Mouse (Mus musculus): ENCODE measurements around the gene Ppp1ca. TPM values are rescaled to one million over a fixed set of nuclear protein-coding genes. Genes with fewer than 3 reads are reported as not detected.
A peak's percentile ranks its signal among the peaks of the same experiment; 100 is the strongest.

The Ppp1ca gene
- polyA plus RNA-seq, 1 experiment from 2014 or later, result 1,070 TPM

GRCm38 (mm10) chr19:4226779-4227178 is 34.9 kb downstream of the Ppp1ca start:
- no peak overlapping the region for H3K27ac ChIP-seq
- H3K27me3 ChIP-seq (ENCODE audit: low read depth, poor library complexity, severe bottlenecking), result peaks cover 42% of the 10 kb centered on the region
- no peak for DNase-seq (ENCODE audit: low spot score)
- H3K9me3 ChIP-seq (replicated peaks), result no peaks in the 10 kb centered on the region
- 89% methylated on average over 7 of the region's 7 CpGs for WGBS
- H3K4me1 ChIP-seq, result peaks cover 42% of the 10 kb centered on the region
- no peak overlapping the region for H3K4me3 ChIP-seq
- peaks cover 14% of the 10 kb centered on the region for H3K36me3 ChIP-seq

DNA sequence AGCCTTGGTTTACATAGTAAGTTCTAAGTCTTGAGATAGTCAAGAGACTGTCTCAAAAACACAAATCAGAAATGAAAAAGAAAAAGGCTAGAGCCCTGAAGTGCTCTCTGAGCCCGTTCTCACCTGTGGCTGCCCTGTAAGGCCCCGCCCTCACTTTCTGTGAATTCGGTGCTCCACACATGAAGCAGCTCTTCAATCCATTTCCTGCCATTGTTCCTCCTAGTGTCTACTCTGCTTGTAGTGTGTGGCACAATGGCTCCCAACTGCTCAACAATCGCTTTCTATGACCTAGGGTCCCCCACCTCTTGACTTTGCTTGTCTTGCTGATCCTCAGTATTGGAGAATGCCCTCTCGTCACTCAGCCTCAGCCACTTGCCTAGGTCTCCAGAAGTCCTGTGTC is 35.6 kb downstream of the Ppp1ca start:
- no peak for DNase-seq (ENCODE audit: low spot score)
- Histone ChIP-seq H3K36me3 (peaks cover 7% of the 10 kb centered on the region), H3K27ac (no peak overlapping the region), H3K4me3 (no peak overlapping the region), H3K9me3 (replicated peaks) (no peaks in the 10 kb centered on the region), H3K27me3 (ENCODE audit: low read depth, poor library complexity, severe bottlenecking) (peaks cover 35% of the 10 kb centered on the region), H3K4me1 (peaks cover 42% of the 10 kb centered on the region)
- whole genome bisulfite sequencing, result 75% methylated on average over 5 of the region's 5 CpGs

DNA sequence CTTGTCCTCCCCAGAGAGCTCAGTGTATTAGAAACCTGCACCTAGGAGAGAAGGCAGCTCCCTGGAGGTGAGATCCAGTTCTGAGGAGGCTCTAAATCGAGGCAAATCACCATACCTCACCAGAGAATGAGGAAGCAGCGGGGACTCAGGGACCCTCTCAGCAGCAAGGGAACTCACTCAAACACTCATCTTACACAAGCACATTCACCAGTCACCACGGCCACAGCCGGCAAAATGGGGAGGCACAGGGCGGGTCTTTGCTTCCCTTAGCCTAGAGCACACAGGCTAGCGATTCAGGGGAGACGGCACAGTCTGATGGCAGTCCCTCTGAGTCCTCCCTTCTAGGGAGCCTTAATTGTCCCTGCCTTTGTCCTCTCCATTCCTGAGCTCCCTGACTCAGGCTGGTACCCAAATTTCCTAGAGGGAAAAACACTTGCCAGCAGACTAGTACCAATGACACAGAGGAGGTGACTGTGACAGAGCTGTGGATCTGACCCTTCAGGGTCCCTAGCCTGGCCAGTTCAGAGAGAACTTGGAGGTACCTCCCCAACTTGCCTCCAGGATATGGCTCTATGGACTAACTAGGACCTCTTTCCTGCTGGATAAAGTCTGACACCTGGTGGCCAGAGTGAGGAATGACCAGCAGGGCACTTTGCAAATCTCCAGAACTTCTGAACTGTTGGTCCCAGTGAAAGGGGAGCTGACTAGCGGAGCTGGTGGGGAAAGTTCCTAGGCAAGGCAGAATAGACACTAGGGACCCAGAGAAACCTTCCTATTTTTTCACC is 36.2 kb downstream of the Ppp1ca start:
- Histone ChIP-seq H3K36me3 (peaks cover under 1% of the 10 kb centered on the region; the same call in 1 of the 2 replicates), H3K9me3 (replicated peaks) (no peaks in the 10 kb centered on the region), H3K27ac (0 out of 2 replicates have a peak overlapping the region, but pooled peaks have one; percentile 42), H3K27me3 (ENCODE audit: low read depth, poor library complexity, severe bottlenecking) (peaks cover 34% of the 10 kb centered on the region), H3K4me3 (no peak overlapping the region), H3K4me1 (peaks cover 41% of the 10 kb centered on the region)
- peak; percentile 79 for DNase-seq (ENCODE audit: low spot score)
- 19% methylated on average over 8 of the region's 8 CpGs for WGBS

- no peak for DNase-seq (ENCODE audit: low spot score)
- Histone ChIP-seq H3K27me3 (ENCODE audit: low read depth, poor library complexity, severe bottlenecking) (peaks cover 37% of the 10 kb centered on the region), H3K9me3 (replicated peaks) (no peaks in the 10 kb centered on the region), H3K4me1 (peaks cover 41% of the 10 kb centered on the region), H3K36me3 (no peaks in the 10 kb centered on the region), H3K4me3 (no peak overlapping the region), H3K27ac (no peak overlapping the region)
- WGBS, result 78% methylated on average over 4 of the region's 4 CpGs
These were observed 37.0 kb downstream of the Ppp1ca start for GRCm38 (mm10) chr19:4228891-4229290.

DNA sequence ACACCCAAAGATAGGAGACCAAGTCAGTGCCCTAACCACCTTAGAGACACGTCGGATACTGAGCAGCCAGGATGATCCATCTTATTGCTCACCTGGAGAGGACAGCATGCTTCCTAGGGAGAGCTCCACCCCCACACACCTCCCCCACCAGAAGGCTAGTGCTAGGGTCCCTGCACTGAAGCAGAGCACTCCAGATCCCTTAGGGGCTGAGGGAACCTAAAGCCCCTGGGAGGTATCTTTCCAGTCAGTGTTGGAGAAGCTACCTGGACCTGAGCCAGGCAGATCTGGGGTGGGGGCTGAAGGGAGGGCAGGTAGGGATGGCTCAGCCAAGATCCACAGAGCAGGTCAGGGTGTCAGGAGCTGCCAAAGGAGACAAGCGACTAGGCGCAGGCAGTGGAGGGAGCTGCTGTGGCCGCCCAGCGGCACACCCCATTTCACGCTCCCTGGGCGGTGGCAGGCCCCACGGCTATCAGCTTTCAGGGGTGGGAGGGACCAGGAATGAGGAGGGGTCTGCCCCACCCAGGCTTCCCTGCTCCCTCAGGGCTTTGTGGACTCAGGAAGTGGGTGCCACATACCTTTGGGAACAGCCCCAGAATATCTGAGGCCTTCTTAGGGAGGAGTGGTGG is 37.7 kb downstream of the Ppp1ca start:
- Histone ChIP-seq H3K36me3 (no peaks in the 10 kb centered on the region), H3K27me3 (ENCODE audit: low read depth, poor library complexity, severe bottlenecking) (peaks cover 37% of the 10 kb centered on the region), H3K4me1 (peaks cover 41% of the 10 kb centered on the region), H3K27ac (peak overlapping the region; percentile 61; the same call in 1 of the 2 replicates), H3K4me3 (0 out of 2 replicates have a peak overlapping the region, but pooled peaks have one; percentile 17), H3K9me3 (replicated peaks) (no peaks in the 10 kb centered on the region)
- DNase-seq (ENCODE audit: low spot score), result no peak
- WGBS, result 18% methylated on average over 9 of the region's 9 CpGs

- DNase-seq (ENCODE audit: low spot score), result no peak
- 73% methylated on average over 8 of the region's 8 CpGs for WGBS
- H3K36me3 ChIP-seq, result no peaks in the 10 kb centered on the region
- H3K9me3 ChIP-seq (replicated peaks), result no peaks in the 10 kb centered on the region
- H3K27ac ChIP-seq, result peak overlapping the region; percentile 61; the same call in 1 of the 2 replicates
- peaks cover 37% of the 10 kb centered on the region for H3K27me3 ChIP-seq (ENCODE audit: low read depth, poor library complexity, severe bottlenecking)
- no peak overlapping the region for H3K4me3 ChIP-seq
- H3K4me1 ChIP-seq, result peaks cover 41% of the 10 kb centered on the region
These were observed 38.5 kb downstream of the Ppp1ca start for GRCm38 (mm10) chr19:4230415-4230814.

GRCm38 (mm10) chr19:4231253-4232185 is 39.7 kb downstream of the Ppp1ca start, which contains the start of gene Pold4:
Pold4 (plus strand) TSS chr19:4231899.
- peak; percentile 89 for DNase-seq (ENCODE audit: low spot score)
- Histone ChIP-seq H3K9me3 (replicated peaks) (no peaks in the 10 kb centered on the region), H3K27ac (peak within 1 kb of the TSS; percentile 85), H3K27me3 (ENCODE audit: low read depth, poor library complexity, severe bottlenecking) (peaks cover 37% of the 10 kb centered on the region), H3K36me3 (no peaks in the 10 kb centered on the region), H3K4me1 (peaks cover 50% of the 10 kb centered on the region), H3K4me3 (peak within 1 kb of the TSS; percentile 68)
- 14% methylated on average over 26 of the region's 26 CpGs for WGBS

DNA sequence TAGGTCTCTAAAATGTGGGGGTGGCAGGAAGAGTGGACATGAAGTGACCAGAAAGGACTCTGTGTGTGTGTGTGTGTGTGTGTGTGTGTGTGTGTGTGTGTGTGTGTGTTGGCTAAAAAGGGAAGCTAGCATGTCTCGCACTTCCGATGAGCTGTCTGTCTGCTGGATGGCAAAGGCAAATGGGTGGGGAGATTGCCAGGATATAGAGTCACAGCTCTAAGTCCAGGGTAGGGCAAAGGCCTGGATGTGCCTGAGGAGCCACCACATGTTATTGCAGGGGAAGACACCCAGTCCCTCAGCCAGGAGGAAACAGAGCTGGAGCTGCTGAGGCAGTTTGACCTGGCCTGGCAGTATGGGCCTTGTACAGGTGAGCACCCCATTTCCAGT is 40.3 kb downstream of the Ppp1ca start:
- Histone ChIP-seq H3K27ac (peak overlapping the region; percentile 85), H3K4me1 (peaks cover 53% of the 10 kb centered on the region), H3K27me3 (ENCODE audit: low read depth, poor library complexity, severe bottlenecking) (peaks cover 34% of the 10 kb centered on the region), H3K9me3 (replicated peaks) (no peaks in the 10 kb centered on the region), H3K36me3 (no peaks in the 10 kb centered on the region), H3K4me3 (peak overlapping the region; percentile 68)
- DNase-seq (ENCODE audit: low spot score), result no peak
- WGBS, result 54% methylated on average over 2 of the region's 2 CpGs

GRCm38 (mm10) chr19:4232651-4233050 is 40.8 kb downstream of the Ppp1ca start:
- Histone ChIP-seq H3K27ac (no peak overlapping the region), H3K36me3 (no peaks in the 10 kb centered on the region), H3K27me3 (ENCODE audit: low read depth, poor library complexity, severe bottlenecking) (peaks cover 30% of the 10 kb centered on the region), H3K4me3 (peak overlapping the region; percentile 68), H3K9me3 (replicated peaks) (no peaks in the 10 kb centered on the region), H3K4me1 (peaks cover 53% of the 10 kb centered on the region)
- DNase-seq (ENCODE audit: low spot score), result no peak
- 81% methylated on average over 7 of the region's 7 CpGs for WGBS

- Histone ChIP-seq H3K27ac (no peak overlapping the region), H3K27me3 (ENCODE audit: low read depth, poor library complexity, severe bottlenecking) (peaks cover 15% of the 10 kb centered on the region), H3K4me1 (peaks cover 46% of the 10 kb centered on the region), H3K36me3 (no peaks in the 10 kb centered on the region), H3K4me3 (no peak overlapping the region), H3K9me3 (replicated peaks) (no peaks in the 10 kb centered on the region)
- 87% methylated on average over 4 of the region's 4 CpGs for WGBS
- no peak for DNase-seq (ENCODE audit: low spot score)
These were observed 42.7 kb downstream of the Ppp1ca start for GRCm38 (mm10) chr19:4234548-4234947.

DNA sequence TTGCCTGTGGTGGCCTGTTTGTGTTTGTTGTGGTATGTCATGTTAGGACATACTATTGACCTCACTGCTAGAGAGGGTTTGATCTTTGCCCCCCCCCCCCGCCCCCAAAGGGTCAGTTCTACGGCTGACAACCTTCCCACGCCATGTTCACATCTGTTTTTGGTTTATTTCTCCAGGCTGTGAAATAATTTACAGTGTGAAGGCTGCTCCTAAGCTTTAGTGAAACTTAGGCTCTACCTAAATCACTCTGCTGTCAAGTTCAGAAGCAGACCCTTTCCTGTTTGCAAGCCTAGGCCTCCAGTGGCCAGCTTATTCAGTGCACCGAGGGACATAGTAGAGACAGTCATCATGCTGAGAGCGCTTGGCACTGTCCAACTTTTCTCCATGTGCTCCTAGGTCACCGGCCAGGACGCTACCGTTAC is 48.4 kb downstream of the Ppp1ca start:
- no peaks in the 10 kb centered on the region for H3K36me3 ChIP-seq
- peak; percentile 51 for DNase-seq (ENCODE audit: low spot score)
- no peaks in the 10 kb centered on the region for H3K27me3 ChIP-seq (ENCODE audit: low read depth, poor library complexity, severe bottlenecking)
- H3K4me1 ChIP-seq, result peaks cover 33% of the 10 kb centered on the region
- H3K4me3 ChIP-seq, result no peak overlapping the region
- H3K27ac ChIP-seq, result 0 out of 2 replicates have a peak overlapping the region, but pooled peaks have one; percentile 17
- 23% methylated on average over 8 of the region's 8 CpGs for WGBS
- H3K9me3 ChIP-seq (replicated peaks), result no peaks in the 10 kb centered on the region

- Histone ChIP-seq H3K27me3 (ENCODE audit: low read depth, poor library complexity, severe bottlenecking) (no peaks in the 10 kb centered on the region), H3K4me3 (no peak overlapping the region), H3K9me3 (replicated peaks) (no peaks in the 10 kb centered on the region), H3K36me3 (no peaks in the 10 kb centered on the region), H3K27ac (no peak overlapping the region), H3K4me1 (peaks cover 21% of the 10 kb centered on the region)
- no peak for DNase-seq (ENCODE audit: low spot score)
- 65% methylated on average over 3 of the region's 3 CpGs for WGBS
These were observed 50.6 kb downstream of the Ppp1ca start for GRCm38 (mm10) chr19:4242416-4242815.

All from limb, embryonic 10.5 days (tissue).